Mouse (Mus musculus) cerebellum, adult 11 months (tissue): ENCODE measurements around the gene Ttc23.

Source experiments
- DNase-seq: peaks from one replicate; pipeline ENCODE4 v3.0.0; 2022

Gene Ttc23

DNA sequence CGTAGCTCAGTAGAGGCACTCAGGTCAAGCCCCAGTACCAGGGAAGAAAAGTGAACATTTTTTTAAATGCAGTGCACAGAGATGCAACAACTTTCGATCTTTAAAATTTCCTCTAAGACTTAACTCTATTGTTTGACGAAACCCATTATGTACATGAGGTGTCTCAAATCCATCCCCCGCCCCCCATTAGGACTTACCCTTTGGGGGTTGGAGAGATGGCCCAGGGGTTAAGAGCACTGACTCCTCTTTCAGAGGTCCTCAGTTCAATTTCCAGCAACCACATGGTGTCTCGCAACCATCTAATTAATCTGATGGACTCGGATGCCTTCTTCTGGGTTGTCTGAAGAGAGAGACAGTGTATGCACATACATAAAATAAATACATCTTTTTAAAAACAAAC lies 1.1 kb upstream of the Ttc23 start:
- DNase-seq, result no peak

GRCm38 (mm10) chr7:67648376-67648775 lies 1.2 kb downstream of the Ttc23 start:
- DNase-seq, result no peak

DNA sequence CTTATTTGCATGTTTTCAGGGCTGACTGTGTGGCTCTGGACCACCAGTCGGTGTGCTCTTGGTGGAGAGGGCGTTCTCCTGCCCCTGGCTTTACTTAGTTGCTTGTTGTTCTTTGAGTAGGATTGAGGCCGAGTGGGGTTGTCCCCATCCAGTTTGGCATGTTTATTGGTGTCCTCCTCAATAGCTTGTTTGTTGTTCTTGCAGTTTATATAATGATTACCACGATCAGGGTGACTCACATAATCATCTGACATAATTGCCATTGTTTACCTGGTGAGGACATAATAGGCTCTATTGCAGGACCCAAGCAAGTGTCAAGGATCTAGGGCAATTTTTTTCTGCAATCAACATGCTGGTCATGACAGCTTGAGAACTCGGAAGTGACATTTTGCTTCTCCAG lies 5.0 kb downstream of the Ttc23 start:
- DNase-seq, result no peak

DNA sequence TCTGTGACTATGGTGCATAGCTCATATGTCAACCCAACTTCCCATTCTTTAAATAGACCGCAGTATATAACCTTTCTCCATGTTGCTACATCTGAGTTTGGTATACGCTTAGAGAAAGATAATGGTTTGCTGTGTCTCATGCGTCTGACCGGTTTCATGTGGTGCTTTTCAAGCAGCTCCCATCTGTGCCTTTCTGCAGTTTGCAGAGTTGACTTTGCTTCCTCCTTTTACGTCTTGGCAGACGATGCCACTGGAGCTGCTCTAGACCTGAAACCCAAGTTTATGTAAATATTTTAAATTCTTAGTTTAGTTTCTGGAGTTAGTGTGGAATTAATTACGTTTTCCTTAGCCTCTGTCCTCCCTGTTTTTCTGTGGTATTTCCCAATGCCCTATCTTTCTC lies 7.5 kb downstream of the Ttc23 start:
- no peak for DNase-seq

DNA sequence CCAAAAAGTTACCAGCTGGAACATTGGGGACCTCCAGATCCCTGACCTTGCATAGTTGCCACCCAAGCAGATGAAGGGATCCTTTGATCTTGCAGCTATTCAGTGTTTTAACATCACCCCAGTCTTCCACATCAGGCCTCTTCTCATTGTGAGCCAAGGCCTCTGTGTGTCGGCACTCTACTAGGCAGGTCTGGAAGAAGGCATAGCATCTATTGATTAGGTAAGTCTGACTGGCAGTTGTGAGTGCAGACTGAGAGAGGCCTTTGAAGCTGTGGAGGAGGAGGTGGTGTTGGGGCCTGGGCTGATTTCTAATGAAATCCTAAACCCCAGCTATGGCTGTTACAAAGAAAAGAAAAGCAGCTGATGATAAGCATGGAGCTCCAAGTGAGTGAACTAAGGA lies 8.0 kb downstream of the Ttc23 start:
- DNase-seq, result no peak

GRCm38 (mm10) chr7:67658110-67658509 lies 10.9 kb downstream of the Ttc23 start:
- DNase-seq, result no peak

DNA sequence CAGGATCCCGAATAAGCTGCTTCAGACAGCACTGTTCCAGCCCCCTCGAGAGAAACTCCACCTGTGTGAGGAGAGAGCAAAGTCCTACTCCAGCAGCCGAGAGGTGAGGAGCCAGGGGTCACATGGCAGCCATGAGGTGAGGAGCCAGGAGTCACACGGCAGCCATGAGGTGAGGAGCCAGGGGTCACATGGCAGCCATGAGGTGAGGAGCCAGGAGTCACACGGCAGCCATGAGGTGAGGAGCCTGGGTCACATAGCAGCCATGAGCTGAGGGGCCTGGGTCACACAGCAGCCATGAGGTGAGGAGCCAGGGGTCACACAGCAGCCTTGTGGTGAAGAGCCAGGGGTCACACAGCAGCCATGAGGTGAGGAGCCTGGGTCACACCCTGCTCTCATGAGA lies 15.2 kb downstream of the Ttc23 start:
- no peak for DNase-seq

GRCm38 (mm10) chr7:67663981-67664694 lies 16.9 kb downstream of the Ttc23 start:
- DNase-seq, result no peak

- DNase-seq, result no peak
Observed at GRCm38 (mm10) chr7:67670965-67671364, 23.8 kb downstream of the Ttc23 start.

DNA sequence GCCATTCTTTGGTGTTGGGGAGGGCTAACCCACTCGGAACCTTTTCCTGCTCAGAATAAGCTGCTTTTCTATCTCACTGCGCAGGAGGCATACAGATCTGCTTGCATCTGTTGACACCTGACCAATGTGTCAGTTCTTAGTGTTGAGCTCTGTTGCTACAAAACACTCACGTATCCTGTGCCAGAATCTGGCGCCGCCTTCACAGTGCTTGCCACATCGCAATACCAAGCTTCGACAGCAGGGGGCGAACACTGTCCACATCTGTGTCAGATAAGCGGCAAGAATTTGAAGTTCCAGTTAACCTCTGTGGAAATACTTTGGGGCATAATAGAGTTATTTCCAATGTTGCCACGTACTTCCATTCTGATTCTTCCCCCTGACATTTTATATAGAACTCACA lies 25.4 kb downstream of the Ttc23 start:
- DNase-seq, result peak; percentile 79

DNA sequence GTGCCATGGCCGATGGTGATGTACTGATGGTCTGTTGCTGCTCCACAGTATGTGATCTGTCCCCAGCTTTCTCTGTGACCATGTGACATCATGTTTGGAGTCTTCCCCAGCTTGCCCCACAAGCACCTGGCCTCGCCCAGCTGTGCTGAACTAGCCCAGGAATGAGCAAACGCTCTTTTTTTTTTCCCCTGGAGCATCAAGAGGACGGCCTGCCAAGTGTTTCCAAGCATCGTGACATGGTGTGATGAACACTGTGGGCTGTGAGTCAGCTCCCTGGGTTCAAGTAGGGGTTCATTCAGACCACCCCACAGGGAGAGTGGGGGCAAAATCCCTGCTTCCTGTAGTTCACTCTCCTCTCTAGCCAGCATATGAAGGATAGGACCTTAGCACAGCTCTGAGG lies 26.4 kb downstream of the Ttc23 start:
- no peak for DNase-seq

- DNase-seq, result no peak
Observed at GRCm38 (mm10) chr7:67678878-67679499, 31.8 kb downstream of the Ttc23 start.

- no peak for DNase-seq
Observed at GRCm38 (mm10) chr7:67681078-67681477, 33.9 kb downstream of the Ttc23 start.

GRCm38 (mm10) chr7:67683006-67683405 lies 35.8 kb downstream of the Ttc23 start:
- DNase-seq, result no peak

DNA sequence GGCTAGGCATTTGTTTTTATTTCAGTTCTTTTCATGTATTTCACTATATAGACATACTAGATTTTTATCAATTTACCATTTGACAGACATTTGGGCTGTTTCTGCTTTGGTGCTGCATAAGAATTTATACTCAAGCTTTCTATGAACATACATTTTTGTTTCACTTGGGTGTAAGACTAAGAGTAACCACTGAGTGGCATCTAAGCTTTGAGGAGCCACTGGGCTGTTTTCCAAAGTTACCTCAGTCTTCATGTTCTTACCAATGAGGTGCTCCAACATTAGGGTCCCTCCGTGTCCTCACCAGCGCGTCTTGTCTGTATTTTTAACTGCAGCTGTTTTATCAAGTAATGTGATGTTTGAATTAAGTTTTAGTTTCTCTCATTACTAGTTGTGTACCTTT lies 39.3 kb downstream of the Ttc23 start:
- DNase-seq, result no peak

DNA sequence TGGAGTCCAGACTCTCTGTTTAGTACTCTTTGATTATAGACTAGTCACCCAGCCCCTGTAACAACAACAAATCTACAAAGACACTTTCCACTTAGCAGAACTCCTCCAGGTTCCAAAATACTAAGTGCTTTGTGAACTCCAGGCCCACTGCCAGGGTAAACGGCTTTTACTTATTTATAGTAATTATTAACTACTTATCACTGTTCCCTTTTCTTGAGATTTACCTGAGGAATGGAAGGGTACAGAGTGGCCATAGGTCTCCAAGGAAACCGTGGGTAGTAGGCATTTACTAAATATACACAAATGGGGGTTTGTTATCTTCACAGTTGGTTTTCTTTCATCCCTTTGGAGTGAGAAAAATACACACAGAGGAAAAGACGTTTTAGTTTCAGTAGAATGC lies 41.1 kb downstream of the Ttc23 start:
- DNase-seq, result no peak

DNA sequence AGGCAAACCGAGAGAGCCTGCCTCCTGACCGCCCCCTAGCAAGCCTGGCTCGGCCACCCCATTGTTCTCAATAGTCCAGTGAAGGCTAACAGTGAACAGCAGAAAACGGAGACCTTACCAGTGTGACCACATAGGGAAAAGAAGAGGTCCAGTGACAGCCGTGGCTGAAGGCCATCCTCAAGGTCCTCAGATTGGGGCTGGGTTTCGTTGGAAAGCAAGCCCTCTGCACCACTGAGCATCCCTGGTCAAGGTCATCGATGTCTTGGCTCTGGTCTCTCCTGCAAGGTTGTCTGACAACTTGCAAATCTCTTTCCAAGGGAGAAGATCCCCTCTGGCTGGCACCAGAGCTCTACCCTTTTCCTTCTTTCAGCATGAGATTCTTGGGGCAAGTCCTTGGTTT lies 42.6 kb downstream of the Ttc23 start:
- no peak for DNase-seq

DNA sequence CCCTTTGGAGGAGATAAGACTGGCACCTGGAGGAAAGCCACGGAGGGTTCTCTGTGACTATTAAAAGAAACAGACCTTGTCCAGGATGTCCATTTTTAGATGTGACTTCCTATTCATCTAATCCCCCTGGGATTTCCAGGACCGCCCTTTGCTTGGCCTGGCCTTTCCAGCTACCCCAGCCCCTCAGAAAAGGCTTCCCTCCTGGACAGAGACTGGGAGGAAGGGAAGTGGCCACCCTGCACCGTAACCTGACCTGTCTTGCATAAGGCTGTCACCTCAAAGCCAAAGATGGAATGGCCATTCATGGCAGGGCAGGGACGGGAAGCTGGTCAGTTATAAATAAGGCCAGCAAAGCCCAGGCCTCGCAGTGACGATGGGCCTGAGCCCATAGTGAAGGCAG lies 43.8 kb downstream of the Ttc23 start:
- DNase-seq, result no peak

DNA sequence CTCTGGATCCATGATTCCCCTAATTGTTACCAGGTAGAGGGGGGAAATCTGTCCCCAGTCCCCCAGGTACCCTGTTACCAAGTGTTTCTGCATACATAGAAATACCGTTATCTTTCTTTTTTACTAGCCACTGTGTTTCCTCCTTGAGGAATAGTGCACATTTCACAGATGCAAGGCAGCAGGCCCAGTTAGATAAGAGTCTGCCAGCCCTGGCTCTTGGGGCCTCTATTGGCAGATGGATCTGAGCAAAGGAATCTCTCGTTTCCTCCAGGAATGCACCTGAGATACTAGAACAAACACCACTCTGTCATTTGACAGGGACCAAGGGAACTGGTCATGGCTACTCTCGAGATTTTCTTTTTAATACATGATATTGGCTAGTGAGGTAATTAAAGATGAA lies 44.9 kb downstream of the Ttc23 start:
- no peak for DNase-seq

GRCm38 (mm10) chr7:67692791-67693538 lies 45.8 kb downstream of the Ttc23 start:
- no peak for DNase-seq

DNA sequence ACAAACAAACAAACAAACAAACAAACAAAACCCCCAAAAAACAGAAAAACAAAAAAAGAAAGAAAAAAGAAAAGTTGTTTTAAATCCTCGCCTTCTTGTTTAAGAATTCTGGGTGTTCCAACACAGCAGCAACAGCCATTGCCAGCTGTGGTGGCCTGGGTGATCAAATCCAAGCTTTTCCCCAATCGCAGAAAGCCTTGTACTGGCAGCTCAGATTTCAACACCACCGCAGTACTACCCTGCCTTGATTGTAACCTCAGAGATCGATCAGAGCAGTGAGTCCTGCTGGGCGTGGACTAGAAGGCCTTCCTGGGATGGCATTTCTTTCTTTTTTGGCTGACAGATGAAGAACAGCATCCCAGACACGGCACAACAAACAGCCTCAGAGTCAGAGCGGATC lies 48.7 kb downstream of the Ttc23 start:
- no peak for DNase-seq

DNA sequence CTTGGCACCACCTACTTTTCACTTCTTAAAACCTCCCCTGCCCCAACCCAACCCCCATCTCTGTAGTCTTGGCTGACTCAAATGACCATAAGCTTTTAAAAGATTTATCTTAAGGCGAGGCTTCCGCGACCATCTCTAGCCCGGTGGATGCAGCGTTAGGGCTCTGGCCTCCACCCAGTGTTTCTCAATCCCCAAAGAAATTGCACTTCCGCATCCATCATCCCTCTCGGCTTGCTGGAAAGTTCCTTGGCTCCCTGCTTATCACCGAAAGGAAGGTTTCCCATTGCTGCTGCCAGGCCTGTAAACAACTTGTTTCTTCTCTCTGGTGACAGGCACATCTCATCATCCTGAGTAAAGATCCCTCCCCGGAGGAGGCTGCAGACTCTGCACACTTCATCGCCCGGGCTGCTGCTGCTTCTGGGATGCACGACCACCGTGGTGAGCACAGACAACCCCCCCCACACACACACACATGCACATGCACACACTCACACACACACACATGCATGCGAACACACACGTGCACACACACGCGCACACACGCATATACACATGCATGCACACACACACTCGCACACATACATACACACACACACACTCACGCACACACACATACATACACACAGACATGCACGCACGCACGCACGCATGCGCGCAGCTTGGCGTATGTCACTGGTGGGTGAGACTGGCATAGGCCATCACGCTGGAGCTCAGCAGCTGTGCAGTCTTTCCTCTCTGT lies 50.9 kb downstream of the Ttc23 start:
- DNase-seq, result no peak

GRCm38 (mm10) chr7:67699301-67699700 lies 52.1 kb downstream of the Ttc23 start:
- DNase-seq, result no peak

DNA sequence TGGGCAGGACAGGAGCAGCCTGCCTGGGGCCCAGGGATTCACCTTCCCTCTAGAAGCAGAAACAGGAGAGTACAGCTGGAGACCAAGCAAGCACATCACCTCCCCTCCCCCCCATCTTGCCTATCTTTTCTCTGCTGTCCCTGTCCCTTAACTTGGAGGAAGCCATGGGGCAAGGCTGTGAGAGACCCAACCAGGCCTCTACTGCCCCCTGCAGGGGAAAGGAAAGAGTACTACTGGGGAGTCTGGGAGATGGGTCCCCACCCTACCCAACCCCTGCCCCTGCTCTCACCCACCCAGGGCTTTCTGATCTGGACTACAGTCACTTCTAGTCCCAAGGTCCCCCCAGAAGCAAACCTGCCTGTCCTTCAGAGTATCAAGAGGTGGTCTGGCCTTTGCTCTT lies 53.6 kb downstream of the Ttc23 start:
- DNase-seq, result no peak
